Mouse (Mus musculus) testis, adult 2 months (tissue): ENCODE measurements around the gene Diexf. TPM values are rescaled to one million over a fixed set of nuclear protein-coding genes. Genes with fewer than 3 reads are reported as not detected.

Source experiments
- H3K27ac ChIP-seq: fragments of 200-500 bp; 2 replicates; pipeline ENCODE4 v1.5.1; 2012; ENCODE audit warnings: low read depth, low read length; ENCODE audit not compliant: control insufficient read depth, insufficient read depth
- H3K27me3 ChIP-seq: fragments of 200-500 bp; 2 replicates; pipeline ENCODE4 v1.6.1; 2012; ENCODE audit warnings: mild to moderate bottlenecking, low read length, moderate library complexity; ENCODE audit not compliant: control insufficient read depth, insufficient read depth
- H3K36me3 ChIP-seq: fragments of 200-500 bp; 2 replicates; pipeline ENCODE4 v1.6.1; 2012; ENCODE audit warnings: mild to moderate bottlenecking, low read length; ENCODE audit not compliant: control insufficient read depth, insufficient read depth
- H3K4me1 ChIP-seq: fragments of 200-500 bp; 2 replicates; pipeline ENCODE4 v1.6.1; 2012; ENCODE audit warnings: low read length; ENCODE audit not compliant: control insufficient read depth, insufficient read depth
- H3K4me3 ChIP-seq: fragments of 200-500 bp; 2 replicates; pipeline ENCODE4 v1.5.1; 2012; ENCODE audit warnings: low read depth, mild to moderate bottlenecking, low read length, moderate library complexity, mixed read lengths; ENCODE audit not compliant: control insufficient read depth
- CTCF ChIP-seq: fragments of 200-500 bp; IDR thresholded peaks from 2 replicates; pipeline ENCODE4 v1.5.1; 2012; ENCODE audit warnings: low read depth, mild to moderate bottlenecking, inconsistent platforms, low read length, moderate library complexity; ENCODE audit not compliant: control insufficient read depth, insufficient read depth, insufficient replicate concordance
- POLR2A ChIP-seq: fragments of 200-500 bp; IDR thresholded peaks from 2 replicates; pipeline ENCODE4 v1.6.1; 2012; ENCODE audit warnings: low read depth, mild to moderate bottlenecking, inconsistent platforms, low read length, moderate library complexity; ENCODE audit not compliant: control insufficient read depth
- polyA plus RNA-seq: library from polyadenylated mRNA; depleted of rRNA; stranded (reverse); fragments of >200 nt; gene quantifications from 2 replicates; pipeline ENCODE4 v1.2.3, GENCODE M21; 2012; rRNA removed

Diexf gene
- polyA plus RNA-seq, 1 experiment, result 9.2 TPM

DNA sequence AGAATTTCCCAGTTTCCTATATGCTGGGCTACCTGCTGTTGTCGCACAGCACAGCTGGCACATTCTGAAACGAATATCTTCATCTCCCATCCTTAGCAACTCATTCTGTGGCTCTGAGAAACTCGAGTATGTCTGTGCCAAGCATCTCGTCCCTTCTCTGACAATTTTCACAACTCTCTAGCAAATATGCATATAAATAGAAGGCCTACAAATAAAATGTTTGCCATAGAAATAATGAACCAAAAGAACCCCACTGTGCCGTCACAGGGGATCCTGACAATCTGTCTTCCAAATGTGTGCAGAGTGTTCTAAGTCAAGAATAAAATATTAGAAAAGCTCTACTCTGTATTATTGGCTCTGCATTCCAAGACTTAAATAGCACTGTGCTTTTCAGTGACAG lies 70.5 kb downstream of the Diexf start:
- Histone ChIP-seq H3K4me3 (no peak overlapping the region), H3K4me1 (no peaks in the 10 kb centered on the region), H3K27me3 (no peaks in the 10 kb centered on the region), H3K36me3 (no peaks in the 10 kb centered on the region), H3K27ac (no peak overlapping the region)
- TF ChIP-seq CTCF, result no peak
- TF ChIP-seq POLR2A, result no peak

GRCm38 (mm10) chr1:193054401-193054800 lies 75.7 kb downstream of the Diexf start:
- no peak overlapping the region for H3K27ac ChIP-seq
- H3K27me3 ChIP-seq, result no peaks in the 10 kb centered on the region
- H3K36me3 ChIP-seq, result no peaks in the 10 kb centered on the region
- no peak overlapping the region for H3K4me3 ChIP-seq
- TF ChIP-seq CTCF, result no peak
- TF ChIP-seq POLR2A, result no peak
- no peaks in the 10 kb centered on the region for H3K4me1 ChIP-seq

DNA sequence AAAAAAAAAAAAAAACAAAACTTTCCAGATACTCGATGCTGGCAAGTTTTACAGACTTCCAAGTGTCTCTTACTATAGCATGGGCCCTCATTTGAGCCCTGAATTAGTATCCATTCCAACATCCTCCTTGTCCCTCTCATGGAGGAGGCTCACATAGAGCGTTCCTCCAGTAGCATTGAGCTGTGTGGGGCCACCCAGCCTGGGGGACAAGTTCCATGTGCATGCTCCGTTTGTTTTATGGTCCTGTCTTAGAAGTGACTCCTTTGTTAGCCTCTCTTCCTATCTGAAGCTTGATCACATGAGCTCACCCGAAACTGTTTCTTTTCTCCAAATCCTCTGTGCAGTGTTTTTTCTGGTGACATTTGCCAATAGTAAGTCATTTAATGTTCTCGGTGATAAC lies 77.0 kb downstream of the Diexf start:
- Histone ChIP-seq H3K4me1 (no peaks in the 10 kb centered on the region), H3K36me3 (no peaks in the 10 kb centered on the region), H3K27ac (no peak overlapping the region), H3K27me3 (no peaks in the 10 kb centered on the region), H3K4me3 (no peak overlapping the region)
- TF ChIP-seq POLR2A (no peak), CTCF (no peak)

DNA sequence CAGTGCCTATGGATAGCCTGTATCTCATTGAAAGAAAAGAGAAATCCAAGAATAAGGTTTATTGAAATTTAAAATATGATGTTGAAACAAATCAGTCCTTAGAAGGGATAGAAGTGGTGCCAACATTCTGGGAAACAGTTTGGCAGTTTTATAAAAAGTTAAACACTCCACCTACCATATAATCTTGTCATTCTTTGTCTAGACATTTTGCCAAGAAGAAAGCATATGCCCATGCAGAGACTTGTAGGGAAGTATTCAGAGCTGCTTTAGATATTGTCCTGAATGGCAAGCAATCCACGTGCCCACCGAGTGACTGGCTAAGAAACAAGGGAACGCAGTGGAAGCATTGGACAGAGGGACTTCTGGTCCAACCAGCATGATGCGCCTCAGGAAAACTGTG lies 82.5 kb downstream of the Diexf start:
- no peak for TF ChIP-seq CTCF
- TF ChIP-seq POLR2A, result no peak
- Histone ChIP-seq H3K27ac (no peak overlapping the region), H3K27me3 (no peaks in the 10 kb centered on the region), H3K4me1 (no peaks in the 10 kb centered on the region), H3K4me3 (peak overlapping the region; percentile 1; the same call in 1 of the 2 replicates), H3K36me3 (no peaks in the 10 kb centered on the region)

DNA sequence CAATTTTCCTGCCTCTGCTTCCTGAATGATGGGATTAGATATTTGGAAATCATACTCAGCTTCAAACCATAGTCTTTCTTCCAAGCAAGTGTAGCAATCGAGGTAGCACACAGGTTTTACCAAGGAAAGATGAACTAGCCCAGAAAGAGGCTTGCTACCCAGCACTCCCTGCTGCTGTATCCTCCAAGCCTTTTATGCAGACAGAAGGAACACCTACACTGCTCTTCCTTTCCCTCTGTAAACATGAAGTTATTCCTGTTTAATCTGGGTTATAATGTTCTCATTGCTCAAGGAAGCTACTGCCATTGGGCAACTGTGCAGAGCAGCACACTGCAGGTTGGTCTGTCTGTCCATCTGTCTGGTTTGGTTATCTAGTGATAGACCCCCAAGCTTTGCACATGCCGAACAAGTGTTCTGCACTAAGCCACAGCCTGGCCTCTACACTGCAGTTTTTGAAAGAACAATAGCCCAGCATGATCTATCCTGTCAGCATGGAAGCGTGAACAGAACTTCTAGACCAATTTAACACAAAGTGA lies 87.2 kb downstream of the Diexf start:
- H3K36me3 ChIP-seq, result no peaks in the 10 kb centered on the region
- H3K27me3 ChIP-seq, result no peaks in the 10 kb centered on the region
- H3K4me1 ChIP-seq, result no peaks in the 10 kb centered on the region
- no peak overlapping the region for H3K4me3 ChIP-seq
- no peak overlapping the region for H3K27ac ChIP-seq
- TF ChIP-seq CTCF (no peak), POLR2A (no peak)

Other genes with a start within 250 kb of the Diexf start
- 0.60 and 0.86 TPM in 2 replicates for gene Syt14, start 94.5 kb downstream of the Diexf start, polyA plus RNA-seq
- gene Irf6, start 22.8 kb upstream of the Diexf start, polyA plus RNA-seq, result 17.5 and 23.5 TPM in 2 replicates
- gene A130010J15Rik, start 37.8 kb upstream of the Diexf start, polyA plus RNA-seq, result 11.2 and 13.0 TPM in 2 replicates
- 0.19 TPM in 1 of 2 replicates, not detected in the other for gene Traf3ip3, start 71.4 kb upstream of the Diexf start, polyA plus RNA-seq
- 4.2 and 4.8 TPM in 2 replicates for gene Lamb3, start 77.4 kb upstream of the Diexf start, polyA plus RNA-seq
- gene Hsd11b1, start 133.8 kb upstream of the Diexf start, polyA plus RNA-seq, result 0.67 and 1.8 TPM in 2 replicates
- 8.5 and 9.5 TPM in 2 replicates for gene G0s2, start 142.9 kb upstream of the Diexf start, polyA plus RNA-seq
- 5.4 and 6.5 TPM in 2 replicates for gene Camk1g, start 240.0 kb upstream of the Diexf start, polyA plus RNA-seq